ENCODE assay signal across 20 mouse cellular contexts in genomic region chr12:15895215-15895614, GRCm38 (mm10).
A peak's percentile ranks its signal among the peaks of the same experiment; 100 is the strongest.
DNase-seq lines count a peak whose midpoint lies in the region; ATAC-seq and TF ChIP-seq lines count a peak whose summit lies in the region.
"Had no signal": no experiment of that assay in that cellular context is flagged by ENCODE, and none has a peak within 500 bp of the region (broad histone marks: within the 10 kb centered on the region; RNA-seq: fewer than 3 reads in every experiment).

No protein-coding gene starts in this region.

- peaks cover 2% of the 10 kb centered on the region for H3K4me1 ChIP-seq in heart, adult 2 months (ENCODE audit: control insufficient read depth, insufficient read depth, low read length)
- peaks cover 3% of the 10 kb centered on the region; the same call in 1 of the 2 replicates for H3K4me1 ChIP-seq in thymus, adult 2 months (replicated peaks; ENCODE audit: control insufficient read depth, insufficient read depth, low read length)
- H3K4me1 ChIP-seq: midbrain, embryonic 13.5 days had no signal

- intact Hi-C loops in heart, adult 2 months (cut with DNase I): no loop called here

- H3K36me3 ChIP-seq in heart, adult 2 months (ENCODE audit: control insufficient read depth, insufficient read depth, low read length): no peaks in the 10 kb centered on the region
- H3K36me3 ChIP-seq in thymus, adult 2 months (ENCODE audit: control insufficient read depth, insufficient read depth, low read length): no peaks in the 10 kb centered on the region
- H3K36me3 ChIP-seq: embryonic facial prominence, embryonic 10.5 days; heart, embryonic 12.5 days; limb, embryonic 12.5 days; midbrain, embryonic 13.5 days had no signal

- no peak for TF ChIP-seq POLR2A in heart, adult 2 months (IDR thresholded peaks at IDR 0.05; ENCODE audit: insufficient read depth, low read depth, low read length)
- no peak for TF ChIP-seq POLR2A in thymus, adult 2 months (IDR thresholded peaks at IDR 0.05; ENCODE audit: control insufficient read depth, extremely low read depth, insufficient read depth, low read length, poor library complexity)

- no peak overlapping the region for H3K9ac ChIP-seq in heart, adult 2 months (ENCODE audit: low read depth, low read length)
- H3K9ac ChIP-seq: forebrain, postnatal 0 days; heart, embryonic 12.5 days; limb, embryonic 12.5 days; liver, embryonic 14.5 days; midbrain, embryonic 13.5 days had no signal

- peak; percentile 12; the same call in 1 of the 2 replicates for TF ChIP-seq CTCF in heart, adult 2 months (IDR thresholded peaks at IDR 0.05)
- TF ChIP-seq CTCF in thymus, adult 2 months (IDR thresholded peaks at IDR 0.05; ENCODE audit: borderline replicate concordance, control insufficient read depth, extremely low read depth, insufficient read depth, low read length, poor library complexity): no peak

- no peak overlapping the region for H3K27ac ChIP-seq in heart, adult 2 months
- H3K27ac ChIP-seq in thymus, adult 2 months (ENCODE audit: control insufficient read depth, insufficient read depth, low read length): no peak overlapping the region
- H3K27ac ChIP-seq: embryonic facial prominence, embryonic 10.5 days; hindbrain, postnatal 0 days; limb, embryonic 12.5 days; liver, embryonic 14.5 days; midbrain, embryonic 13.5 days had no signal

- no peak overlapping the region for H3K4me3 ChIP-seq in heart, adult 2 months
- H3K4me3 ChIP-seq in thymus, adult 2 months (ENCODE audit: control insufficient read depth, insufficient read depth, low read length): no peak overlapping the region
- H3K4me3 ChIP-seq: embryonic facial prominence, embryonic 10.5 days; erythroblast, embryonic 14.5 days; heart, embryonic 12.5 days; limb, embryonic 12.5 days; midbrain, embryonic 13.5 days had no signal

- TF ChIP-seq EP300 in heart, adult 2 months (IDR thresholded peaks at IDR 0.05; ENCODE audit: insufficient read depth, low read depth, low read length): no peak

- no peak for DNase-seq in heart, adult 2 months
- DNase-seq in heart, adult 11 months: no peak
- peak; percentile 8 for DNase-seq in thymus, postnatal 14 days
- no peak for DNase-seq in thymus, adult 2 months
- DNase-seq in kidney, postnatal 14 days: peak; percentile 14
- DNase-seq in adrenal gland, adult 18-20 months (ENCODE audit: low spot score in 2 of 2): no peak
- DNase-seq: adrenal gland, postnatal 10 days; cerebellum, adult 2 months; forebrain, postnatal 0 days; gastrocnemius, postnatal 25 days; heart, postnatal 36 days had no signal

- 55% methylated on average over 2 of the region's 2 CpGs for WGBS in heart, adult 2 months
- 65% methylated on average over 2 of the region's 2 CpGs for WGBS in thymus, adult 2 months

- no peaks in the 10 kb centered on the region for H3K79me2 ChIP-seq in heart, adult 2 months (replicated peaks; ENCODE audit: control insufficient read depth, insufficient read depth, low read length)

- no peaks in the 10 kb centered on the region for H3K27me3 ChIP-seq in heart, adult 2 months (ENCODE audit: control insufficient read depth, insufficient read depth, low read length)
- no peaks in the 10 kb centered on the region for H3K27me3 ChIP-seq in thymus, adult 2 months (ENCODE audit: control insufficient read depth, insufficient read depth, low read length)
- H3K27me3 ChIP-seq: heart, embryonic 12.5 days; limb, embryonic 12.5 days; midbrain, embryonic 13.5 days had no signal

- no peak for ATAC-seq in activated CD4-positive, CD25-positive, alpha-beta regulatory T cell, adult 4 months
- ATAC-seq in erythroid progenitor cell, adult 5-6 weeks (replicated peaks; ENCODE audit: low FRiP score, poor library complexity, severe bottlenecking): no peak
- ATAC-seq: forebrain, postnatal 0 days; hindbrain, postnatal 0 days; midbrain, embryonic 13.5 days had no signal

Comparison
In these comparisons a context has a peak if more than half of its experiments do, and no peak if none do; other contexts are left out.
1. DNase-seq: peak in thymus, postnatal 14 days (single experiment) and kidney, postnatal 14 days (single experiment); none in heart, adult 2 months (0 of 2), heart, adult 11 months (single experiment), thymus, adult 2 months (single experiment) and adrenal gland, adult 18-20 months (0 of 2).